Mouse (Mus musculus): Measurements from ENCODE around the gene 1700025G04Rik. TPM values are rescaled to one million over a fixed set of nuclear protein-coding genes. Genes with fewer than 3 reads are reported as not detected.

The 1700025G04Rik gene
- 25.8 and 28.0 TPM in 2 replicates for polyA plus RNA-seq (2015; fragmentation: Nextera tagmentation; extraction: Ambion mirVana)

DNA sequence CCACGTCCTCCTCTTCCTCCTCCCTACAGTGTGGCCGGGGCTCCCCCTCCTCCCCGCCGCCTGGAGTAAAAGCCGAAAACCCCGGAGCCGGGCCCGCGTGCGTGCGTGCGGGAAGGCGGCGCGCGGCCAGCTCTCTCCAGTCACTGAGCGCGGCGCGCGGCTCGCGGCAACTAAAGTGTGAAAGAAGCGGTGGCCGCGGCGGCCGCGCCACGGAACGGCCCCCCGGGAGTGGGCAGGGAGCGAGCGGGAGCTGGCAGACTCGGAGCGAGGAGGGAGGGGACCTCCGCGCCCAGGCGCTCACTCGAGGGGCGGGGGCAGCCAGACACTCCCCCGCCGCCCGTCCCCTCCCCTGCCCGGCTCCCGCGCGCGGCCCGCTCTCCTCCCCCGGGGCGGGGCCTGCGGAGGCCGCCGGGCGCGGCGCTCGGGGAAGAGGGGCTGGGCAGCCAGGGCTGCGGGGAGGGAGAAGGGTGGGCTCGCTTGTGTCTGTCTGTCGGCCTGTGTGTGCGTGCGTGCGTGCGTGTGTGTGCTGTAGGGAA is at the start of gene 1700025G04Rik:
1700025G04Rik (minus strand) TSS at position 108 of the 536 bp plus-strand sequence.
- Histone ChIP-seq H3K9me3 (replicated peaks; ENCODE audit: control insufficient read depth, low read length) (no peaks in the 10 kb centered on the region), H3K36me3 (ENCODE audit: control insufficient read depth, insufficient read depth) (no peaks in the 10 kb centered on the region), H3K27ac (ENCODE audit: low read length) (peak within 1 kb of the TSS; percentile 91), H3K4me3 (ENCODE audit: low read length) (peak within 1 kb of the TSS; percentile 81), H3K4me2 (ENCODE audit: low read depth, low read length) (peak within 1 kb of the TSS; percentile 95), H3K27me3 (ENCODE audit: control insufficient read depth, insufficient read depth, low read length) (no peaks in the 10 kb centered on the region), H3K4me1 (ENCODE audit: control insufficient read depth, insufficient read depth, low read length) (peaks cover 27% of the 10 kb centered on the region), H3K9ac (ENCODE audit: low read length) (peak within 1 kb of the TSS; percentile 83)
- WGBS: under 1% methylated on average over 34 of the region's 66 CpGs
- ATAC-seq (replicated peaks; ENCODE audit: extremely low read depth, insufficient read depth, low FRiP score): peak; percentile 85

GRCm38 (mm10) chr1:152139496-152139895 is 49.6 kb upstream of the 1700025G04Rik start:
- Histone ChIP-seq H3K4me1 (ENCODE audit: control insufficient read depth, insufficient read depth, low read length) (0 out of 2 replicates have a peak, but pooled peaks cover 4% of the 10 kb centered on the region), H3K9ac (ENCODE audit: low read length) (no peak overlapping the region), H3K27me3 (ENCODE audit: control insufficient read depth, insufficient read depth, low read length) (no peaks in the 10 kb centered on the region), H3K4me3 (ENCODE audit: low read length) (no peak overlapping the region), H3K4me2 (ENCODE audit: low read depth, low read length) (no peak overlapping the region), H3K36me3 (ENCODE audit: control insufficient read depth, insufficient read depth) (no peaks in the 10 kb centered on the region), H3K27ac (ENCODE audit: low read length) (no peak overlapping the region), H3K9me3 (replicated peaks; ENCODE audit: control insufficient read depth, low read length) (peaks cover 9% of the 10 kb centered on the region; the same call in 1 of the 2 replicates)
- ATAC-seq (replicated peaks; ENCODE audit: extremely low read depth, insufficient read depth, low FRiP score): no peak
- 57% methylated on average over 4 of the region's 4 CpGs for WGBS

- Histone ChIP-seq H3K27me3 (ENCODE audit: control insufficient read depth, insufficient read depth, low read length) (no peaks in the 10 kb centered on the region), H3K4me3 (ENCODE audit: low read length) (peak overlapping the region; percentile 32), H3K9me3 (replicated peaks; ENCODE audit: control insufficient read depth, low read length) (no peaks in the 10 kb centered on the region), H3K9ac (ENCODE audit: low read length) (no peak overlapping the region; the same call in 1 of the 2 replicates), H3K36me3 (ENCODE audit: control insufficient read depth, insufficient read depth) (no peaks in the 10 kb centered on the region), H3K4me1 (ENCODE audit: control insufficient read depth, insufficient read depth, low read length) (peaks cover 9% of the 10 kb centered on the region), H3K27ac (ENCODE audit: low read length) (peak overlapping the region; percentile 35), H3K4me2 (ENCODE audit: low read depth, low read length) (peak overlapping the region; percentile 58)
- peak; percentile 73; the same call in 1 of the 2 replicates for ATAC-seq (replicated peaks; ENCODE audit: extremely low read depth, insufficient read depth, low FRiP score)
- WGBS: 43% methylated on average over 14 of the region's 15 CpGs
Measured at GRCm38 (mm10) chr1:152130029-152130727, 40.3 kb upstream of the 1700025G04Rik start.

DNA sequence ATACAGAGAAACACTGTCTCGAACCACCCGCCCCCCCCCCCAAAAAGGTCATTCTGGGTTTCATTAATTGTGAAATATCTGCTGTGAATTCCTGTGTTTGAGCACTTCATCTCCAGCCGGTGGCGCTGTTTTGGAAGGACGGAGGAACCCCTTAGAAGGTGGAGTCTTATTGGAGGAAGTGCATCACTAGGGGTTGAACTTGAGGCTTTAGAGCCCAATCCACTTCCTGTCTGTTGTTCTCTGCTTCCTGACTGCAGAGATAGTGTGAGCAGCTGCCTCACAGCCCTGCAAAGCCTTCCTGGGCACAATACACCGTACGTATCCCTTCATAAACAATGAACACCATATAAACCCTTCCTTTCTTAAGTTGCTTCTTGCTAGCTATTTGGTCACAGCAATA is 35.5 kb upstream of the 1700025G04Rik start:
- Histone ChIP-seq H3K9me3 (replicated peaks; ENCODE audit: control insufficient read depth, low read length) (0 out of 2 replicates have a peak, but pooled peaks cover 2% of the 10 kb centered on the region), H3K4me2 (ENCODE audit: low read depth, low read length) (no peak overlapping the region), H3K4me1 (ENCODE audit: control insufficient read depth, insufficient read depth, low read length) (peaks cover 6% of the 10 kb centered on the region), H3K9ac (ENCODE audit: low read length) (no peak overlapping the region), H3K36me3 (ENCODE audit: control insufficient read depth, insufficient read depth) (no peaks in the 10 kb centered on the region), H3K27ac (ENCODE audit: low read length) (no peak overlapping the region), H3K4me3 (ENCODE audit: low read length) (no peak overlapping the region), H3K27me3 (ENCODE audit: control insufficient read depth, insufficient read depth, low read length) (no peaks in the 10 kb centered on the region)
- ATAC-seq (replicated peaks; ENCODE audit: extremely low read depth, insufficient read depth, low FRiP score): no peak
- WGBS: 95% methylated on average over 7 of the region's 7 CpGs

DNA sequence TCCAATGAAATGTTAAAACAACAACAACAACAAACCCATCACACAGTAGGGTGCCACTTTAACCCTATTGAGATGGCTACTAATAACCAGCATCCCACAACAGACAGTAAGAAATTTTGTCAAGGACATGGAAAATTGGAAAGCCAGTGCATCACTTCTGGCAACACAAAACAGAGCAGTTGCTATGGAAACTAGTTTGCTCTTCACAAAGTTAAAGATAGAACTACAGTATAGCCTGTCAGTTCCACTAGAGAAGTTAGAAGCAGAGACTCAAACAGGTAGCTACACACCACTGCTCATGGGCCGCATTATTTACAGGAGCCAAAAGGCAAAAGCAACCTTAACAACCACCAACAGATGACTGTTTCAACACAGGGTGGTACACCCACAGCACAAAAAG is 20.2 kb upstream of the 1700025G04Rik start:
- Histone ChIP-seq H3K4me3 (ENCODE audit: low read length) (no peak overlapping the region), H3K9me3 (replicated peaks; ENCODE audit: control insufficient read depth, low read length) (no peaks in the 10 kb centered on the region), H3K4me1 (ENCODE audit: control insufficient read depth, insufficient read depth, low read length) (no peaks in the 10 kb centered on the region), H3K4me2 (ENCODE audit: low read depth, low read length) (no peak overlapping the region), H3K9ac (ENCODE audit: low read length) (no peak overlapping the region), H3K36me3 (ENCODE audit: control insufficient read depth, insufficient read depth) (no peaks in the 10 kb centered on the region), H3K27me3 (ENCODE audit: control insufficient read depth, insufficient read depth, low read length) (no peaks in the 10 kb centered on the region), H3K27ac (ENCODE audit: low read length) (no peak overlapping the region)
- 95% methylated on average over 1 of the region's 1 CpGs for WGBS
- no peak for ATAC-seq (replicated peaks; ENCODE audit: extremely low read depth, insufficient read depth, low FRiP score)

DNA sequence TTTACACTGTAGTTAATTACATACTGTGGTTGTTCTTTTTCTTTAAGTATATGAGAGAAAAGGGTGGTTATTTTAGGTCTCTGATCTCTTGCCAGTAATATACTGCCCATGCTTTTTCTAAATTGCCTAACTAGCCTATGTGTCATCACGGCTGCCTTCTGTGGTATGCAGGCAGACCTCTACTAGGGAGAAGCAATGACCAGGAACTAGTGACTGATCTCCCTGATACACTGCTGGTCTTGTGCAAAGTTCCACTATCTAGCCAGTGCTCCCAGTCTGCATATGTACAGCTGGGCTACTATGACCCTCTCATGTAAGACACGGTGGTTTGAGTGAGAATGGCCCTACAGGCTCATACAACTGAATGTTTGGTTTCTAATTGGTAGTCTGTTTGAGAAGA is 16.2 kb upstream of the 1700025G04Rik start:
- H3K4me1 ChIP-seq (ENCODE audit: control insufficient read depth, insufficient read depth, low read length): peaks cover 5% of the 10 kb centered on the region; the same call in 1 of the 2 replicates
- H3K27me3 ChIP-seq (ENCODE audit: control insufficient read depth, insufficient read depth, low read length): no peaks in the 10 kb centered on the region
- no peak overlapping the region for H3K9ac ChIP-seq (ENCODE audit: low read length)
- no peaks in the 10 kb centered on the region for H3K9me3 ChIP-seq (replicated peaks; ENCODE audit: control insufficient read depth, low read length)
- no peak overlapping the region for H3K27ac ChIP-seq (ENCODE audit: low read length)
- no peak overlapping the region for H3K4me3 ChIP-seq (ENCODE audit: low read length)
- H3K4me2 ChIP-seq (ENCODE audit: low read depth, low read length): no peak overlapping the region
- 66% methylated on average over 2 of the region's 2 CpGs for WGBS
- H3K36me3 ChIP-seq (ENCODE audit: control insufficient read depth, insufficient read depth): no peaks in the 10 kb centered on the region
- ATAC-seq (replicated peaks; ENCODE audit: extremely low read depth, insufficient read depth, low FRiP score): no peak

DNA sequence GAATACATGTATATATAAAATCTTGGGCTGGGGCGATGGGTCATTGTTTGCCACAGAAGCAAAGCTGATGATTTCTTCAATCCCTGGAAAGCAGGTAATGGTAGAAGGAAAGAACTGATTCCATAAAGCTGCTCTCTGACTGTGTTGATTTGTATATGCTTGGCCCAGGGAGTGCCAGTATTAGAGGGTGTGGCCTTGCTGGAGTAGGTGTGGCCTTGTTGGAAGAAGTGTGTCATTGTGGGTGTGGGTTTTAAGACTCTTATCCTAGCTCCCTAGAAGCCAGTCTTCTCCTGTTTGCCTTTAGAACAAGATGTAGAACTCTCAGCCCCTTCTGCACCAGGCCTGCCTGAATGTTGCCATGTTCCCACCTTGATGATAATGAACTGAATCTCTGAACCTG is 15.3 kb upstream of the 1700025G04Rik start:
- Histone ChIP-seq H3K27me3 (ENCODE audit: control insufficient read depth, insufficient read depth, low read length) (no peaks in the 10 kb centered on the region), H3K27ac (ENCODE audit: low read length) (no peak overlapping the region), H3K9ac (ENCODE audit: low read length) (no peak overlapping the region), H3K4me1 (ENCODE audit: control insufficient read depth, insufficient read depth, low read length) (peaks cover 5% of the 10 kb centered on the region; the same call in 1 of the 2 replicates), H3K4me2 (ENCODE audit: low read depth, low read length) (no peak overlapping the region), H3K36me3 (ENCODE audit: control insufficient read depth, insufficient read depth) (no peaks in the 10 kb centered on the region), H3K4me3 (ENCODE audit: low read length) (no peak overlapping the region), H3K9me3 (replicated peaks; ENCODE audit: control insufficient read depth, low read length) (no peaks in the 10 kb centered on the region)
- ATAC-seq (replicated peaks; ENCODE audit: extremely low read depth, insufficient read depth, low FRiP score): no peak
- 98% methylated on average over 1 of the region's 1 CpGs for WGBS

GRCm38 (mm10) chr1:152101746-152102145 is 11.8 kb upstream of the 1700025G04Rik start:
- no peak for ATAC-seq (replicated peaks; ENCODE audit: extremely low read depth, insufficient read depth, low FRiP score)
- 71% methylated on average over 5 of the region's 5 CpGs for WGBS
- Histone ChIP-seq H3K4me1 (ENCODE audit: control insufficient read depth, insufficient read depth, low read length) (peaks cover 5% of the 10 kb centered on the region; the same call in 1 of the 2 replicates), H3K9me3 (replicated peaks; ENCODE audit: control insufficient read depth, low read length) (no peaks in the 10 kb centered on the region), H3K4me2 (ENCODE audit: low read depth, low read length) (no peak overlapping the region), H3K36me3 (ENCODE audit: control insufficient read depth, insufficient read depth) (no peaks in the 10 kb centered on the region), H3K4me3 (ENCODE audit: low read length) (no peak overlapping the region), H3K9ac (ENCODE audit: low read length) (no peak overlapping the region), H3K27me3 (ENCODE audit: control insufficient read depth, insufficient read depth, low read length) (no peaks in the 10 kb centered on the region), H3K27ac (ENCODE audit: low read length) (no peak overlapping the region)

- no peak overlapping the region for H3K27ac ChIP-seq (ENCODE audit: low read length)
- ATAC-seq (replicated peaks; ENCODE audit: extremely low read depth, insufficient read depth, low FRiP score): no peak
- H3K27me3 ChIP-seq (ENCODE audit: control insufficient read depth, insufficient read depth, low read length): no peaks in the 10 kb centered on the region
- no peaks in the 10 kb centered on the region; the same call in 1 of the 2 replicates for H3K4me1 ChIP-seq (ENCODE audit: control insufficient read depth, insufficient read depth, low read length)
- no peak overlapping the region for H3K4me2 ChIP-seq (ENCODE audit: low read depth, low read length)
- no peak overlapping the region for H3K4me3 ChIP-seq (ENCODE audit: low read length)
- H3K36me3 ChIP-seq (ENCODE audit: control insufficient read depth, insufficient read depth): no peaks in the 10 kb centered on the region
- no peaks in the 10 kb centered on the region for H3K9me3 ChIP-seq (replicated peaks; ENCODE audit: control insufficient read depth, low read length)
- WGBS: 50% methylated on average over 3 of the region's 3 CpGs
- H3K9ac ChIP-seq (ENCODE audit: low read length): no peak overlapping the region
Measured at GRCm38 (mm10) chr1:152096045-152096444, 6.1 kb upstream of the 1700025G04Rik start.
